ENCODE assay signal across 27 mouse cellular contexts in the genomic region with DNA sequence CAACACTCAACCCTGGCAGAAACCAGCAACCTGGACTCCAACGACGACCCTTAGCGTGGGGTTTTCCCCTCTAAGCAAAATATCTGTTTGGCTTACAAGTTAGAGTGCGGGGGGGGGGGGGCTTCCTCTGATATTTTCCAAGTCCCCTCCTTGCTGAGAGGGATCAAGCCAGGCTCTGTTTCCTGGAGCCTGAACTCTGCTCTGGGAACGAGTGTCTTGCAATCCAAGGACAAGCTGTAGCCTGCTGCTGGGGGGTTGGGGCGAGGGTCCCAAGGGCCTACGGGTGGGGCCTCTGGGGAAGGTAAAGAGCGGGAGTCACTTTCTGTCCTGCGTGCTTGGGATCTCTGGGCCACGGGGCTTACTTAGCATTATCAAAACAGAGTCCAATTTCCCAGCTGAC. TPM values are rescaled to one million over a fixed set of nuclear protein-coding genes. Genes with fewer than 3 reads are reported as not detected.
DNase-seq lines count a peak whose midpoint lies in the region; ATAC-seq and TF ChIP-seq lines count a peak whose summit lies in the region.
"Had no signal": no experiment of that assay in that cellular context is flagged by ENCODE, and none has a peak within 500 bp of the region (broad histone marks: within the 10 kb centered on the region; RNA-seq: fewer than 3 reads in every experiment).

No protein-coding gene starts in this region.

- H3K9me3 ChIP-seq in embryonic facial prominence, embryonic 10.5 days, result no peaks in the 10 kb centered on the region
- no peaks in the 10 kb centered on the region for H3K9me3 ChIP-seq in hindbrain, embryonic 16.5 days (ENCODE audit: control insufficient read depth, low read length)
- H3K9me3 ChIP-seq in midbrain, embryonic 15.5 days, result no peaks in the 10 kb centered on the region
- no peaks in the 10 kb centered on the region for H3K9me3 ChIP-seq in kidney, embryonic 16.5 days (ENCODE audit: low read length)
- H3K9me3 ChIP-seq: embryonic facial prominence, embryonic 15.5 days; heart, embryonic 15.5 days; limb, embryonic 13.5 days; lung, embryonic 15.5 days had no signal

- WGBS in embryonic facial prominence, embryonic 10.5 days, result 2% methylated on average over 10 of the region's 10 CpGs
- under 1% methylated on average over 10 of the region's 10 CpGs for WGBS in hindbrain, embryonic 16.5 days
- 1% methylated on average over 10 of the region's 10 CpGs for WGBS in midbrain, embryonic 15.5 days
- under 1% methylated on average over 10 of the region's 10 CpGs for WGBS in kidney, embryonic 16.5 days

- TF ChIP-seq CTCF in brain, embryonic 14.5 days (IDR thresholded peaks at IDR 0.05; ENCODE audit: borderline replicate concordance, extremely low read depth, insufficient read depth, insufficient read length), result no peak

- H3K4me3 ChIP-seq in embryonic facial prominence, embryonic 10.5 days, result no peak overlapping the region
- peak overlapping the region; percentile 29 for H3K4me3 ChIP-seq in hindbrain, embryonic 16.5 days (ENCODE audit: low read length)
- peak overlapping the region; percentile 35 for H3K4me3 ChIP-seq in midbrain, embryonic 15.5 days
- no peak overlapping the region for H3K4me3 ChIP-seq in kidney, embryonic 16.5 days (ENCODE audit: low read length)
- H3K4me3 ChIP-seq: embryonic facial prominence, embryonic 15.5 days; heart, embryonic 15.5 days; limb, embryonic 13.5 days; lung, embryonic 15.5 days had no signal

- H3K27ac ChIP-seq in embryonic facial prominence, embryonic 10.5 days (replicated peaks), result no peak overlapping the region
- peak overlapping the region; percentile 85 for H3K27ac ChIP-seq in hindbrain, embryonic 16.5 days (ENCODE audit: low read depth, low read length)
- peak overlapping the region; percentile 88 for H3K27ac ChIP-seq in midbrain, embryonic 15.5 days
- no peak overlapping the region for H3K27ac ChIP-seq in kidney, embryonic 16.5 days (ENCODE audit: low read length)
- H3K27ac ChIP-seq: embryonic facial prominence, embryonic 15.5 days; heart, embryonic 15.5 days; limb, embryonic 13.5 days; liver, embryonic 14.5 days; lung, embryonic 15.5 days; stomach, postnatal 0 days had no signal

- DNase-seq in brain, embryonic 14.5 days (ENCODE audit: low read depth), result peak; percentile 16
- peak; percentile 22 for DNase-seq in embryonic facial prominence, embryonic 10.5 days (ENCODE audit: low spot score)
- DNase-seq in cerebellum, adult 9-10 months, result no peak
- no peak for DNase-seq in left cerebral cortex, adult 8-10 months (ENCODE audit: low spot score in 2 of 2)
- DNase-seq: adrenal gland, postnatal 10 days; embryo, embryonic 11 days; heart, postnatal 4 days; lung, postnatal 4 days; right cerebral cortex, postnatal 4 days had no signal

- TF ChIP-seq POLR2A in brain, embryonic 14.5 days (IDR thresholded peaks at IDR 0.05; ENCODE audit: borderline replicate concordance, extremely low read depth, insufficient read depth, insufficient read length, poor library complexity, severe bottlenecking), result no peak

- peak overlapping the region; percentile 62 for H3K9ac ChIP-seq in hindbrain, embryonic 16.5 days (ENCODE audit: low read depth, low read length)
- peak overlapping the region; percentile 50 for H3K9ac ChIP-seq in midbrain, embryonic 15.5 days
- H3K9ac ChIP-seq in kidney, embryonic 16.5 days (replicated peaks; ENCODE audit: low read length), result no peak overlapping the region
- H3K9ac ChIP-seq: embryonic facial prominence, embryonic 15.5 days; heart, embryonic 15.5 days; limb, embryonic 13.5 days; liver, embryonic 14.5 days; lung, embryonic 15.5 days had no signal

- H3K4me1 ChIP-seq in embryonic facial prominence, embryonic 10.5 days, result peaks cover 16% of the 10 kb centered on the region
- no peaks in the 10 kb centered on the region for H3K4me1 ChIP-seq in hindbrain, embryonic 16.5 days (ENCODE audit: control insufficient read depth, insufficient read depth, low read depth, low read length)
- peaks cover 17% of the 10 kb centered on the region for H3K4me1 ChIP-seq in midbrain, embryonic 15.5 days
- no peaks in the 10 kb centered on the region for H3K4me1 ChIP-seq in kidney, embryonic 16.5 days (ENCODE audit: insufficient read depth, low read length)
- H3K4me1 ChIP-seq: limb, embryonic 13.5 days had no signal

- H3K27me3 ChIP-seq in embryonic facial prominence, embryonic 10.5 days (replicated peaks; ENCODE audit: low read depth, poor library complexity, severe bottlenecking), result peaks cover 100% of the 10 kb centered on the region
- peaks cover 20% of the 10 kb centered on the region for H3K27me3 ChIP-seq in hindbrain, embryonic 16.5 days (replicated peaks; ENCODE audit: control insufficient read depth, insufficient read depth, low read length)
- H3K27me3 ChIP-seq in midbrain, embryonic 15.5 days (replicated peaks), result peaks cover 48% of the 10 kb centered on the region
- peaks cover 94% of the 10 kb centered on the region for H3K27me3 ChIP-seq in kidney, embryonic 16.5 days (ENCODE audit: insufficient read depth, low read length)

- peak overlapping the region; percentile 61 for H3K4me2 ChIP-seq in hindbrain, embryonic 16.5 days (ENCODE audit: low read length)
- H3K4me2 ChIP-seq in midbrain, embryonic 15.5 days, result peak overlapping the region; percentile 53
- no peak overlapping the region for H3K4me2 ChIP-seq in kidney, embryonic 16.5 days (replicated peaks; ENCODE audit: low read depth, low read length)
- H3K4me2 ChIP-seq: embryonic facial prominence, embryonic 15.5 days; heart, embryonic 15.5 days; limb, embryonic 13.5 days; lung, embryonic 15.5 days had no signal

- ATAC-seq in hindbrain, embryonic 16.5 days, result no peak; the same call in 1 of the 2 replicates
- ATAC-seq in midbrain, embryonic 15.5 days (replicated peaks), result no peak
- no peak for ATAC-seq in activated CD4-positive, CD25-positive, alpha-beta regulatory T cell, adult 4 months
- no peak for ATAC-seq in kidney, embryonic 16.5 days (ENCODE audit: low FRiP score, low TSS enrichment)
- ATAC-seq: intestine, embryonic 16.5 days had no signal

- no peaks in the 10 kb centered on the region for H3K36me3 ChIP-seq in embryonic facial prominence, embryonic 10.5 days (replicated peaks)
- no peaks in the 10 kb centered on the region for H3K36me3 ChIP-seq in hindbrain, embryonic 16.5 days (ENCODE audit: control insufficient read depth, insufficient read depth, low read length)
- H3K36me3 ChIP-seq in midbrain, embryonic 15.5 days (replicated peaks), result no peaks in the 10 kb centered on the region
- H3K36me3 ChIP-seq in kidney, embryonic 16.5 days (ENCODE audit: insufficient read depth, low read length), result no peaks in the 10 kb centered on the region
- H3K36me3 ChIP-seq: embryonic facial prominence, embryonic 15.5 days; heart, embryonic 15.5 days; limb, embryonic 13.5 days; lung, embryonic 15.5 days had no signal

RNA-seq across cellular contexts. Expression of a gene that starts 4.9 kb away (rescaled TPM):
- 9.3 and 30.0 TPM in 2 replicates for polyA plus RNA-seq in brain, embryonic 14.5 days (2012; rRNA removed)
- polyA plus RNA-seq in embryonic facial prominence, embryonic 10.5 days (2016; fragmentation: Nextera tagmentation; extraction: Ambion mirVana), result 3.1 and 4.7 TPM in 2 replicates
- 20.1 and 24.3 TPM in 2 replicates for polyA plus RNA-seq in hindbrain, embryonic 16.5 days (2015; fragmentation: Nextera tagmentation; extraction: Ambion mirVana)
- 36.8 and 41.5 TPM in 2 replicates for polyA plus RNA-seq in midbrain, embryonic 15.5 days (2015; fragmentation: Nextera tagmentation; extraction: Ambion mirVana)
- total RNA-seq in left cerebral cortex, adult 8-10 months (2022), result under 1 TPM; 0.16 to 0.46 (median 0.34) TPM
- not detected for polyA plus RNA-seq in activated CD4-positive, CD25-positive, alpha-beta regulatory T cell, adult 4 months (2017; shearing (Covaris generic))
- polyA plus RNA-seq in kidney, embryonic 16.5 days (2015; fragmentation: Nextera tagmentation; extraction: Ambion mirVana), result not detected in 2 replicates
- total RNA-seq: adrenal gland, postnatal 10 days; gastrocnemius, adult 18-20 months; heart, postnatal 4 days; neutrophil, adult 5-6 weeks had no signal
- polyA plus RNA-seq: gonadal fat pad, adult 2 months; heart, embryonic 15.5 days; intestine, embryonic 16.5 days; kidney, embryonic 14.5 days; limb, embryonic 13.5 days; liver, embryonic 14.5 days; urinary bladder, adult 2 months had no signal

RNA-seq across cellular contexts. Expression of a gene that starts 46.0 kb away (rescaled TPM):
- polyA plus RNA-seq in brain, embryonic 14.5 days (2012; rRNA removed), result 8.6 and 8.9 TPM in 2 replicates
- 6.2 and 7.1 TPM in 2 replicates for polyA plus RNA-seq in embryonic facial prominence, embryonic 10.5 days (2016; fragmentation: Nextera tagmentation; extraction: Ambion mirVana)
- 8.1 and 9.4 TPM in 2 replicates for polyA plus RNA-seq in hindbrain, embryonic 16.5 days (2015; fragmentation: Nextera tagmentation; extraction: Ambion mirVana)
- polyA plus RNA-seq in midbrain, embryonic 15.5 days (2015; fragmentation: Nextera tagmentation; extraction: Ambion mirVana), result 5.6 and 6.0 TPM in 2 replicates
- 1 to 10 TPM; 4.2 to 7.8 (median 6.2) TPM for total RNA-seq in left cerebral cortex, adult 8-10 months (2022)
- polyA plus RNA-seq in activated CD4-positive, CD25-positive, alpha-beta regulatory T cell, adult 4 months (2017; shearing (Covaris generic)), result not detected
- polyA plus RNA-seq in kidney, embryonic 16.5 days (2015; fragmentation: Nextera tagmentation; extraction: Ambion mirVana), result 13.3 and 15.3 TPM in 2 replicates
- total RNA-seq: neutrophil, adult 5-6 weeks had no signal

RNA-seq across cellular contexts. Expression of a gene that starts 49.8 kb away (rescaled TPM):
- not detected in 2 replicates for polyA plus RNA-seq in brain, embryonic 14.5 days (2012; rRNA removed)
- polyA plus RNA-seq in embryonic facial prominence, embryonic 10.5 days (2016; fragmentation: Nextera tagmentation; extraction: Ambion mirVana), result not detected in 2 replicates
- 0.40 and 0.80 TPM in 2 replicates for polyA plus RNA-seq in hindbrain, embryonic 16.5 days (2015; fragmentation: Nextera tagmentation; extraction: Ambion mirVana)
- 0.36 TPM in 1 of 2 replicates, not detected in the other for polyA plus RNA-seq in midbrain, embryonic 15.5 days (2015; fragmentation: Nextera tagmentation; extraction: Ambion mirVana)
- total RNA-seq in left cerebral cortex, adult 8-10 months (2022), result 1 to 10 TPM in 1 of 4 experiments, under 1 TPM in 2, not detected in 1; 0.61 to 2.0 (median 1.00) TPM
- not detected for polyA plus RNA-seq in activated CD4-positive, CD25-positive, alpha-beta regulatory T cell, adult 4 months (2017; shearing (Covaris generic))
- not detected in 2 replicates for polyA plus RNA-seq in kidney, embryonic 16.5 days (2015; fragmentation: Nextera tagmentation; extraction: Ambion mirVana)
- total RNA-seq: heart, postnatal 4 days; layer of hippocampus, postnatal 10 days; neutrophil, adult 5-6 weeks had no signal
- polyA plus RNA-seq: embryonic facial prominence, embryonic 15.5 days; gonadal fat pad, adult 2 months; heart, embryonic 15.5 days; kidney, embryonic 14.5 days; large intestine, adult 2 months; limb, embryonic 13.5 days; lung, embryonic 15.5 days; stomach, postnatal 0 days; urinary bladder, adult 2 months had no signal

Comparison
In these comparisons a context has a peak if more than half of its experiments do, and no peak if none do; other contexts are left out.
1. DNase-seq: peak in brain, embryonic 14.5 days (single experiment) and embryonic facial prominence, embryonic 10.5 days (single experiment); none in cerebellum, adult 9-10 months (single experiment) and left cerebral cortex, adult 8-10 months (0 of 2).
2. H3K27ac ChIP-seq: peak in hindbrain, embryonic 16.5 days (single experiment) and midbrain, embryonic 15.5 days (single experiment); none in embryonic facial prominence, embryonic 10.5 days (single experiment) and kidney, embryonic 16.5 days (single experiment).
3. H3K4me3 ChIP-seq: peak in hindbrain, embryonic 16.5 days (single experiment) and midbrain, embryonic 15.5 days (single experiment); none in embryonic facial prominence, embryonic 10.5 days (single experiment) and kidney, embryonic 16.5 days (single experiment).